Mouse (Mus musculus): ENCODE data around the gene Ppp2r5d.

DNA sequence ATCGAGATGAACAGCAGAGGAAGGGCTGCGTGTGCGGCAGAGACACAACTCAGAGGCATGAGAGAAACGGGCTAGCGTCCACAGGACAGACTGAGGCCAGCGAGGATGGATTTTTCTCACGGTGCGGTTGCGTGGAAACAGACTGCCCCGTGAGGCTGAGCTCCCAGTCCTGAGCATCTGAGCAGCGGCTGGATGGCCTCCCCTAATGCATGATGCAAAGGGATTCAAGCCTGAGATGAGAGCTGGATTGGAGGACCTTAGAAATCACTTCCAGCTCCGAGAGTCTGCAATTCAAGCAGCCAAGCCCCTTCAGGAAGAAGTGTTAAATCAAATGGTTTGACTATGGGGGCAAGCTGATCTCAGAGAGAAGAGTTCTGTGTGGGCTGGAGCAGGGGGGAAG lies 3.4 kb downstream of the Ppp2r5d start:
- TF ChIP-seq POLR2A (IDR thresholded peaks at IDR 0.05; ENCODE audit: low read depth, low read length) (no peak), CTCF (IDR thresholded peaks at IDR 0.05; ENCODE audit: extremely low read depth, insufficient read depth, insufficient read length, insufficient replicate concordance) (no peak)

Measured in spleen, adult 2 months (tissue).